Mouse (Mus musculus) natural killer cell, adult 2 months (primary cell): Measurements from ENCODE around the gene Tube1.
A peak's percentile ranks its signal among the peaks of the same experiment; 100 is the strongest.
"Not testable (repeated sequence)": the region's sequence is repeated elsewhere in the genome, so short reads cannot be mapped to it uniquely, and the experiment has no call there.

ENCODE experiments used
- DNase-seq, 2 experiments: peaks; one replicate each; pipeline ENCODE4 v3.0.0; 2022; ENCODE audit warnings: low spot score in 2 of 2

The Tube1 gene

DNA sequence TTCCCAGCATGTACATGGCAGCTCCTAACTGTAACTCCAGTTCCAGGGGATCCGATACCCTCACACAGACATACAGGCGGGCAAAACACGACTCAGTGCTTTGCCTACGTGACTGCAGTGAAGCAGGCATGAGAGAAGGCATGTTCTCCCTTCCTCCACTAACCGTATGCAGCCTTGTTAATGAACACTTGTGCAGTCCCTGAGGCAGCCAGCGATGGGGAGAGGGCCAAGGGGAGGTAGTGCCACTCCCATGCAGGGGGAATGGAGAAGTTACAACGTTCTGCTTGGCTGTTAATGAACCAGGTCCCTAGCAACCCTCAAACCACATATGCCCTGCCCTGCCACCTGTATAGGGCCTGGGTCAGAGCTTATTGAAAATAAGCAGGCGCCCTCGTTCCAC lies 35.9 kb downstream of the Tube1 start:
- DNase-seq: no peak

DNA sequence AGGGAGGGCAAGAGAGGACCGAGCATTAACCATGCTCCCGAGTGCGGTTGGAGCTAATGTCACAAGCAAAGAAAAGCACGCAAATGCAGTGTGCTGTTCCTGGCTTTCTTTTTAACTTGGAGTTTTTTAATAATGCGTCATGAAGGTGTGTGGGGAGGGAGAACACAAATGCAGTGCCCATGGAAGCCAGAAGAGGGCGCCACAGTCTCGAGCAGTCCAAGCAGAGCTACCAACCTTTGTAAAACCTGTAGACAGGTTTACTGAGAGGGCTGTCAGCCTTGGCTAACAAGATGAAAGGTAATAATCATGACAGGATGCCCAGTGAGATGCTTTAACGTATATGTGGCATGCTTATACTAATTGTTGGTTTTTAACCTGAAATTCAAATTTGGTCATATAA lies 36.4 kb downstream of the Tube1 start:
- peak; percentile 65 to 77 for DNase-seq

DNA sequence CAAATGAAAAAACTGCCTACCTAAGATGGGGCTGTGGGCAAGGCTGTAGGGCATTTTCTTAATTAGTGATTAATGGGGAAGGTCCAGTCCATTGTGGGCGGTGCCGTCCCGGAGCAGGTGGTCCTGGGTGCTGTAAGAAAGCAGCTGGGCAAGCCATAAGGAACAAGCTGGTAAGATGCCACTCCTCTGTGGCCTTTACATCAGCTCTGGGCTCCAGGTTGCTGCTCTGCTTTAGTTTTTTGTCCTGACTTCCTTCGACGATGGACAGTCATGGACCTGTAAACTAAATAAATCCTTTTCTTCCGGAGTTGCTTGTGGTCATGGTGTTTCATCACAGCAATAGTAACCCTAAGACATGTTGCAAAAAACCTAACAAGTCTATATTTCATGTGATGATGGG lies 36.9 kb downstream of the Tube1 start:
- DNase-seq: no peak

DNA sequence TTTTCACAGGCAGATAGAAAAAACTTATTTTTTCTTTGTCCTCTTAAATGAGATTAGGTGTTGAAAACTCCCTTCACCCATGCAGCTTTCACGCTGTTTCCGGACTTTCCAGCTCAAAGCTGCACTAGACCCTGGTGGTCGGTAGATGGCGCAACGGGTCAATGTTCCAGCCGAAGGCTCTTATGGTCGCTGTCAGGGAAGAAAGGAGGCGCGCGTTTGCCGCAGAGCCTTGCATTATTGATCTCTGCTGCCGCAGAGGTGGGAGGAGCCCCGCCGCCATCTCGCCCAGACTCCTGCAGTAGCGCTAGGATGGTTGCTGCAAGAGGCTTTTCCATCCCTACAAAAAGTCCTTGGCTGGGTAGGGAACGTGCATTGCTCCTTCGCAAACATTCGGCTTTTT lies 37.4 kb downstream of the Tube1 start:
- peak; percentile 91 to 92 for DNase-seq

DNA sequence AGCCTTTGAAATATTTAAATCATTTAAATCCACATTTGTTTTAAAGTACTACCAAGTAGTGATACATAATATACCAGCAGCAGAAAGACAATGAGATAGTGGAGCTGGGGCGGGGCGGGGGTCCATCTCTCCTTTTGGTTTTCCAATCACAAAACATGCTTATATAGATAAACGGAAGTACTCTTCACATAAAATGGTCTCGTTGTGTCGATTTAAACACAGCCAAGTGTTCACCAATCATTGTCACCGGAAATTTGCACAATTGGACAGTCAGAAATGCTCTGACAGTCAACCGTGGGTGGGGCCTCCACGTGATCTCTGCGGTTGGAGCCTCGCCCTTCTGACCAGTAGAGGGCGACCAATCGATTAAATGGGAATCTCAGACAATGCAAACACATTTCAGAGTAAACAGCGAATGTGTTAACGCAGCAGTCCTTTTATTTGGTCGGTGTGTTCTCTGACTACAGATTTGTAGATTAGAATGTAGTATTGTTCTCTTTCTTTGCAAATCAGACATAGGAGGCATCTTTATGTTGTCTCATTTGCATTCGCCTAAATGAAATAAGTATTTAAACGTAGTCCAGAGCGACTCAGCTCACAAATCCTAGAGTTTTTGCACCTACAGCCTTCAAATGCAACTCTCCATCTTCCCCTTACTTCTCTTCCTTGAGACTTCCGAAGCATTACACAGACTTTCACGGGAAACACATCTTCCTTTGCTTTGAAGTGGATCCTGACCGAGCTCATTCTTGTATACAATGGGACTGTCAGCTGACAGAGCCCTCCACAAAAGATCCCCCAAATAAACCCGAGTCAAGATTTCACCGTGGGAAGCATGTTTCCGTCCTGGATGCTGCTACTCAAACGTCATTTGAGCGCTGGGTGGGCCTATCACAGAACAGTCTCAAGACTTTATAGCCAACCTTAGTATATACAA lies 38.1 kb downstream of the Tube1 start:
- peak; percentile 95 to 96 for DNase-seq

DNA sequence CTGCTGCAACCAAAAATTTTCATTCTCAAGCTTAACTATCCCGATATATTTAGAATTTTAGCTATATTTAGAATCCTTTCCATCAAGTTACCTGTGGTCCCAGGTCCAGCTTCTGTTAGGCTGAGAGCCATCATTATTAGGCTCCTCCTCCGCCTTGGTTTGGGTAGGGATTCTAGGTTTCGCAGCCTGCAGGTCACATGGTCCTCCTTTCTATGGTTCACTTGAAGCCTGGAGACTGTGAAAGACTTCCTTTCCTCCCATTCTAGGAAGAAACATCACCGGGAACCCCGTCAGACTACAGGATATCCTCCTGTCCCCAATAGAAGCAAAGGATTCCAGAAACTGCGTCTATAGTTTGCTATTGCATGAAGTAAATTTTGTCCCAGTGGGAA lies 38.8 kb downstream of the Tube1 start:
- no peak for DNase-seq

DNA sequence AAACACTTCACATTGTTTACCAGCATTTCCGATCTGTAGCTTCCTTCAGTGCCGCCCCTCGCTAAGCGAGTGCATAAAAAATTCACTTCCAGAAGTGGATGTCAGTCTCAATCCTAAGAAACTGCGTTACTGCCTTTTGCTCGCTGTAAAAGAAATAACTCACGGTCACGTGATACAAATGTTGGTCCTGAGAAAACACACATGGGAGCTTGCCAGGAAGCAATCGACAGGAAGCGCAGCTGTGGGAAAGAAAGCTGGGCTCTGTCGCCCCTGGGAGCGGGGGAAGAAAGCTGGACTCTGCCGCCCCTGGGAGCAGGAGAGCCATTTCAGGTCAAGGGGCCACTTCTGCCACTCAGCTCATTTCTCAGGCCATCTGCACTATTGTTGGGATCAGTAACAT lies 39.3 kb downstream of the Tube1 start:
- DNase-seq: no peak

DNA sequence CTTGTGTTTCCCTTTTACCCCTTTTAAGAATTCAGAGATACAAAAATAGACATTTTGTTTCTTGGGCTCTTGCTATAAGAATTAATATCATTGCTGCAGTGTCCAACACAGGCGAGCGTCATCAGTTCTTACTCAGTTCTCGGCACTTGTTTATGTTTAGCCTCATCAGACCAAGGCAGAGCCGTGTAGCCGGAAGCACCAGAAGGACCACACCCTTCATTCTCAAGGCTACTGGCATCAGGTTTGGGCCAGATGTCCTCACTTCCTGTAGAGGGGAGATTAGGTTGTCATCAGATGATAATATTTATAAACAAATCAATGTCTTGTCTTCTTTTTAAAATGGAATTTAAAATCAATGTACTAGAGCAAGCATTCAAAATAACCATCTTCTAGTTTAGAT lies 43.2 kb downstream of the Tube1 start:
- no peak for DNase-seq

DNA sequence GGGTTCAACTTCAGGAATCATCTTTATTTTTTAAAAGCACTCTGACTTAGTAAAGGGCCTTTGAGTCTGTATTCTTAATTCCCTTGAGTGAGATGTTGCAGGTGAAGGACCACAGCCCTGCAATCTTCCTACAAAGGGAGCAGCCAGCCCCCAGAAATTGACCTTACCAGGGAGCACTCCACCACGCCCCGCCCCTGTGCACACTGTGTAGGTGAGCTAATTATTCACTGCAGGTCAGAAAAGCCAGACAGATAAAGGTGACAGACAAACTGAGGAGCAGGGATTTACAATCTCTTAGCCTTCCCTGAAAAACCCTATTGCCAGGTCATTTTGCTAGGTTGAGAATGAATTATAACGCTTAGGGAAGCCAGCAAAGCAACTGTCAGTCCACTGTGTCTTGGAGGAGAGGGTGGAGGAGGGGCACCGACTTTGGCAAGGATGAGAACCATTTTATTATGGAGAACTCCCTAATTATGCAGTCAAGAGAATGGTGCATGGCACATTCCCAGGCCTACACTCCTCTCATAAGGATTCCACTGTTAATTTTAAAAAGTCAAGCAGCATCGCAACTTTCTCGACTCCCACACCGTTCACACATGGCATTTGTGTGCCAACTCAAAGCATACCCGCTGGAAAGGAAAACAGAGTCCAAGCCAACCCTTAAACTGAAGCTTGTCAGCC lies 51.2 kb downstream of the Tube1 start:
- no peak for DNase-seq

DNA sequence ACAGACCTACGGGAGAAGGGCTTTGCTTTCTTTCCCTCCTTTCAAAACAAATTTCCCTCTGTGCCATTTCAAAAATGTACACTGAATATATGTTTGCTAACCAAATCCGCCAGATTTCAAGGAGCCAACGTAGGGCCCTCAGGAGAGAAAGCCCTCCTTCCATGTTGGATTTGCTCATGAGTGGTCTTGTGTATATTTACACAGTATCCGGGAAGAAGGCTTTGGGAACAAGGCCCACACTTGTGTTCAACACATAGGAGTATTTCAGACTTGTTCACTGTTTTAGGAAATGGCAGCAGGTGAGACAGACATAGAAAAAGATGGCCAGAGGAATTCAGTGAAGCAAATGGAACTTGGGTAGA lies 51.8 kb downstream of the Tube1 start:
- no peak for DNase-seq

DNA sequence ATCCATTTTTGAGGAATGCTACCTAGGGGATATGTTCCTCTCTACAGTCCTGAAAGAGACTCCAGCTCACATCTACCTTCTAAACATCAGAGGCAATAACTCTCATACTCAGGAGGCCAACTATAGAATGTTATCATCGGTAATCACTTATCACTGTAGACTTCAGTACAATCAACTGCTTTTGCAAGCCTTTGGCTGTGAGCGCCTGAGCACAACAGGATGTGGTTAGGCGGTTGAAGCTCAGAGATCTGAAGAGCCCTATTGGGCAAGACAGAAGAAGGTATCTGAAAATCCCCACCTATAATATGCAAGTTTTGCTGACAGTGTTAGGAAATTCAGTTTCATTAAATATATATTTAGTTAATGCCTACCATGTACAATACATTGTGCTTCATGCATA lies 58.9 kb downstream of the Tube1 start:
- DNase-seq: peak; percentile 75 to 76

DNA sequence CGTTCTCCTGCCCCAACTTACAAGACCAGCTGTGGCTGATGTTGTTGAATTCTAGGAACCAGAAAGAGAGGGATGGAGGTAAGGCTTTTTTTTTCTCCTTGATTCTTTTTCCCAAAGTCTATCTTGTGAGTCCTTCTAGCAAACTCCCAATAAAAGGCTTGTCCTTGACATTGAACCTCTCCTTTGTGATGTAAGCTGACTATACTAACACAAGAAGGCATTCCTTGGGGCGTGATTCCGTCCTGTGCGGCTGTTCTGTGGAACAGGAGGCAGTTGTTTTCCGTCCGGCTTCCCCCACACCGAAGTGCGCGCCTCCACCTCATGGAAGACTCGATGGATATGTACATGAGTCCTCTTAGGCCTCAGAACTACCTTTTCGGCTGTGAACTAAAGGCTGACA lies 64.4 kb downstream of the Tube1 start:
- DNase-seq: not testable (repeated sequence)
